Mouse (Mus musculus) small intestine, adult 2 months (tissue): Measurements from ENCODE around the gene Klhl22. TPM values are rescaled to one million over a fixed set of nuclear protein-coding genes. Genes with fewer than 3 reads are reported as not detected.
"Not testable (repeated sequence)": the region's sequence is repeated elsewhere in the genome, so short reads cannot be mapped to it uniquely, and the experiment has no call there.

ENCODE experiments used
- H3K27ac ChIP-seq: fragments of 200-500 bp; 2 replicates; pipeline ENCODE4 v1.5.1; 2012; ENCODE audit warnings: low read depth, low read length, control low read depth, inconsistent platforms; ENCODE audit not compliant: insufficient read depth
- H3K27me3 ChIP-seq: fragments of 200-500 bp; 2 replicates; pipeline ENCODE4 v1.6.1; 2012; ENCODE audit warnings: mild to moderate bottlenecking, moderate library complexity, low read length, inconsistent platforms; ENCODE audit not compliant: control insufficient read depth, insufficient read depth
- H3K36me3 ChIP-seq: fragments of 200-500 bp; 2 replicates; pipeline ENCODE4 v1.6.1; 2012; ENCODE audit warnings: mild to moderate bottlenecking, low read length, control low read depth, inconsistent platforms; ENCODE audit not compliant: control insufficient read depth, insufficient read depth
- H3K4me1 ChIP-seq: fragments of 200-500 bp; 2 replicates; pipeline ENCODE4 v1.6.1; 2012; ENCODE audit warnings: low read length, inconsistent platforms, mixed read lengths; ENCODE audit not compliant: control insufficient read depth, insufficient read depth, insufficient read length
- H3K4me3 ChIP-seq: fragments of 200-500 bp; 2 replicates; pipeline ENCODE4 v1.5.1; 2012; ENCODE audit warnings: low read depth, mild to moderate bottlenecking, control low read depth, inconsistent platforms, low read length, moderate library complexity
- CTCF ChIP-seq: fragments of 200-500 bp; IDR thresholded peaks from 2 replicates; pipeline ENCODE4 v1.5.1; 2012; ENCODE audit warnings: low read depth, mild to moderate bottlenecking, control low read depth, inconsistent platforms, low read length, moderate library complexity, mixed read lengths; ENCODE audit not compliant: insufficient replicate concordance, insufficient read length; ENCODE audit errors: extremely low read depth
- POLR2A ChIP-seq: fragments of 200-500 bp; IDR thresholded peaks from 2 replicates; pipeline ENCODE4 v1.6.1; 2012; ENCODE audit warnings: low read depth, mild to moderate bottlenecking, control low read depth, inconsistent platforms, low read length, moderate library complexity
- WGBS: fragments of 180-500 bp; shearing (Covaris S2); methylation state at CpG from one replicate; pipeline ENCODE4 v1.1.7; 2018; 5-methylcytosine and 5-hydroxymethylcytosine counted together
- polyA plus RNA-seq: library from polyadenylated mRNA; depleted of rRNA; stranded (reverse); fragments of >200 nt; gene quantifications from 2 replicates; pipeline ENCODE4 v1.2.3, GENCODE M21; 2012

Gene Klhl22
- polyA plus RNA-seq, 1 experiment: 60.9 TPM

DNA sequence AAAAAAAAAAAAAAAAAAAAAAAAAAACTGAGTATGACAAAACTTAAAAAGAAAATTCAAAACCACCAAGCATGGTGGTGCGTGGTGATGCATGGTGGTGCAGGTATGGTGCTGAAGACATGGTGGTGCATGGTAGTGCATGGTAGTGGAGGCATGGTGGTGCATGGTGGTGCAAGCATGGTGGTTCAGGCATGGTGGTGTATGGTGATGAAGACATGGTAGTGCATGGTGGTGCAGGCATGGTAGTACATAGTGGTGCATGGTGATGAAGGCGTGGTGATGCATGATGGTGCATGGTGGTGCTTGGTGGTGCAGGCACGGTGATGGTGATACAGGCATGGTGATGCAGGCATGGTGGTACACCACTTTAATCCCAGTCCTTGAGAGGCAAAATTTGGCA is 35.0 kb upstream of the Klhl22 start:
- peaks cover 6% of the 10 kb centered on the region; the same call in 1 of the 2 replicates for H3K4me1 ChIP-seq
- 97% methylated on average over 3 of the region's 3 CpGs for WGBS
- no peak overlapping the region for H3K4me3 ChIP-seq
- TF ChIP-seq CTCF: no peak
- no peak for TF ChIP-seq POLR2A
- H3K27me3 ChIP-seq: no peaks in the 10 kb centered on the region
- peaks cover 1% of the 10 kb centered on the region; the same call in 1 of the 2 replicates for H3K36me3 ChIP-seq
- H3K27ac ChIP-seq: no peak overlapping the region

DNA sequence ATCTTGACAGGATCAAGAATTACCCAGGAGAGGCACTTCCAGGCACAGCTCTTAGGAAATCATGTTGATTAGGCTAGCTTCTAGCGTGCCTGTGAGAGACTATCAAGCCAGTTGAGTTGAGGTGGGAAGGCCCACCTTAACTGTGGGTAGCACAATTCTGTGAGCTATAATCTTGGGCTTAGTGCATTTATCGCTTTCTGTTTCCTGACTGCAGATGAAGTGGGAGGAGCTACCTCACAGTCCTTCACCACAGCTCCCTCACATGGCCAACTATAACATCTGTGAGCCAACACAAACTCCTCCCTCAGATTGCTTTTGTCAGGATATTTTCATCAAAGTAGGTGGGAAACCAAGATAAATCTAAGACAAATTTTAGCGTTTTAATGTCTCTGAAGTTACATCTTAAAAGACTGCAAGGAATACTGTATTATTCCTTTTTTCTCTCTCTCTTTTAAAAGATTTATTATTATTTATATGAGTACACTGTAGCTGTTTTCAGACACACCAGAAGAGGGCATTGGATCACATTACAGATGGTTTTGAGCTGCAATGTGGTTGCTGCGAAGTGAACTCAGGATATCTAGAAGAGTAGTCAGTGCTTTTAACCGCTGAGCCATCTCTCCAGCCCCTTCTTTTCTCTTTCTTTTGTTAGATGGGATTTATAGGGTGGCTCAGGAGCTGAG is 32.1 kb upstream of the Klhl22 start:
- no peak for TF ChIP-seq CTCF
- TF ChIP-seq POLR2A: no peak
- Histone ChIP-seq H3K27me3 (no peaks in the 10 kb centered on the region), H3K4me3 (no peak overlapping the region), H3K4me1 (no peaks in the 10 kb centered on the region), H3K27ac (no peak overlapping the region), H3K36me3 (no peaks in the 10 kb centered on the region)
- 12% methylated on average over 5 of the region's 5 CpGs for WGBS

DNA sequence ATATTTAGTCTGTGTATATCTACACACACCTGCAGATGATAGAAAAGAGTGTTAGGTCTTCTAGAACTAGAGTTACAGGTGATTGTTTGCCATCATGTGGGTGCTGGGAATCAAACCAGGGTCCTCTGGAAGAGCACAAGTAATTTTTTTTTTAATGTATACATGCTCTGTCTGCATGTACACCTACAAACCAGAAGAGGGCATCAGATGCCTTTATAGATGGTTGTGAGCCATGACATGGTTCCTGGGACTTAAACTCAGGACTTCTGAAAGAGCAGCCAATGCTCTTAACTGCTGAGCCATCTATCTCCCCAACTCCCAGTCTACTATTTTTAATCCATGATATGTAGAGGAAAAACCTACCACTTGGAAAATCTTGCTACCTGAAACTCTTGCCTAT is 29.4 kb upstream of the Klhl22 start:
- Histone ChIP-seq H3K36me3 (no peaks in the 10 kb centered on the region), H3K27me3 (peaks cover 8% of the 10 kb centered on the region), H3K27ac (no peak overlapping the region), H3K4me1 (no peaks in the 10 kb centered on the region), H3K4me3 (no peak overlapping the region)
- TF ChIP-seq CTCF (no peak), POLR2A (no peak)

DNA sequence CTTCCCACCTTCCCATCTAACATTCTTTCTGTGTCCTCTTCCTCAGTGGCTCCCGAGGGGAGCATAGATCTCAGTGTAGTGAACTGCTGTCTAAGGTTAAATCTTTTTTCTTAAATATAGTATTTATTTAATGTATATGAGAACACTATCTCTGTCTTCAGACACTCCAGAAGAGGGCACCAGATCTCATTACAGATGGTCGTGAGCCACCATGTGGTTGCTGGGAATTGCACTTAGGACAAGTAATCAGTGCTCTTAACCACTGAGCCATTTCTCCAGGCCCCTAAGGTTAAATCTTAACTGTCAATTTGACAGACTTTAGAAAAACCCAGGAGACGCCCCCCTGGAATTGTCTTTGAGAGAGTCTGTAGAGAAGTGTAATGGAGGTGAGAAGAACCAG is 27.4 kb upstream of the Klhl22 start:
- Histone ChIP-seq H3K27me3 (peaks cover 8% of the 10 kb centered on the region), H3K36me3 (no peaks in the 10 kb centered on the region), H3K27ac (no peak overlapping the region), H3K4me3 (no peak overlapping the region), H3K4me1 (no peaks in the 10 kb centered on the region)
- WGBS: 32% methylated on average over 3 of the region's 3 CpGs
- TF ChIP-seq CTCF (no peak), POLR2A (no peak)

DNA sequence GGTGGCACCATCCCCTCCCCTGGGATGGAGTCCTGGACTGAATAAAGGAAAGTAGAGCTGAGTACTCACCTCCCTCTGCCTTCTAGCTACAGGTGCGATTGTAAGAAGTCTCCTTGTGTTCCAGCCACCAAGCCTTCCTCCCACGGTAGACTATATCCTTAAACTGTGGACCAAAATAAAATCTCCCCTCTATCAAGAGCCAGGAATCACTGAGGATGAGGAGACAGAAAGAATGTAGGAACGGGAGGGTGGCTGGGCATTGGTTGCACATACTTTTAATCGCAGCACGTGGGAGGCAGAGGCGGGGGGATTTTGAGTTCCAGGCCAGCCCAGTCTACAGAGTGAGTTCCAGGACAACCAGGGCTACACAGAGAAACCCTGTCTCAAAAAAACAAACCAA is 27.0 kb upstream of the Klhl22 start:
- Histone ChIP-seq H3K4me3 (no peak overlapping the region), H3K4me1 (no peaks in the 10 kb centered on the region), H3K27ac (no peak overlapping the region), H3K27me3 (peaks cover 8% of the 10 kb centered on the region), H3K36me3 (no peaks in the 10 kb centered on the region)
- TF ChIP-seq POLR2A (no peak), CTCF (no peak)
- 74% methylated on average over 6 of the region's 6 CpGs for WGBS

DNA sequence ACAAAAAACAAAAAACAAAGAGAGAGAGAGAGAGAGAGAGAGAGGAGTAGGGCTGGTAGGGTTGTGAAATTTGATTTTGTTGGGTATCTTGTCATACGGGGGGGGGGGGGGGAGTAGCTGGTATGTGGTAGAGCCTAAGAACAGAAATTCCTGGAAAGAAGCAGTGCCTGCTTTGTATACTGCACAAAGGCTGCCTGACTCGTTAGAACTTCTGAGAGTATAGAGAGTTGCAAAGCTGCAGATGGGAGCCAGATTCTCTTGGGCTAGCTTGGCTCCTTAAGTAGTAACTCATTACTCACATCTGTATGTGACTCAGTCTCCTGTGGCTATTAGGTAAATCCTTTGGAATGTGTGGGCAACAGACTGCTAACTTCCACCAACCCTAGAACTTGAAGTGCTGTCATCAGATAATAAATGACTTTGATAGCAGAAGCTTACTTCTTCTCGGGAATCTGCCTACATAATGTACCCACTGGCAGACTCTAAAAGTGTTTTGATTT is 26.5 kb upstream of the Klhl22 start, which contains the start of gene Med15:
Med15 (minus strand) TSS at position 51 of the 500 bp plus-strand sequence.
- 41% methylated on average over 3 of the region's 3 CpGs for WGBS
- TF ChIP-seq POLR2A: no peak
- TF ChIP-seq CTCF: no peak
- no peaks in the 10 kb centered on the region for H3K36me3 ChIP-seq
- H3K27ac ChIP-seq: no peak within 1 kb of the TSS
- no peaks in the 10 kb centered on the region for H3K4me1 ChIP-seq
- no peak within 1 kb of the TSS for H3K4me3 ChIP-seq
- H3K27me3 ChIP-seq: peaks cover 8% of the 10 kb centered on the region

DNA sequence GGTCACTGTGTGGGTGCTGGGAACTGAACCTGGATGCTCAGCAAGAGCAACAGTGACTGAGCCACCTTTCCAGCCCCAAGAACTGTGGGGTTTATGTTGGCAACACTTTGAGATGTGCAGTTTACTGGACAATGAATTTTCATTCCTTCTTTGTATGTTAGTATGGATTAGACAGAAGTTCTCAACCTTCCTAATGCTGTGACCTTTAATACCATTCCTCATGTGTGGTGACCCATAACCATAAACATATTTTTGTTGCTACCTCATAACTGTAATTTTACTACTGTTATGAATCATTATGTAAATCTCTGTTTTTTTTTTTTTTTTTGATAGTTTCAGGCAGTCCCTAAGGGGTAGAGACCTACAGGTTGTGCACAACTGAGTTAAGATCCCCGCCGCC is 25.8 kb upstream of the Klhl22 start:
- WGBS: 54% methylated on average over 2 of the region's 2 CpGs

DNA sequence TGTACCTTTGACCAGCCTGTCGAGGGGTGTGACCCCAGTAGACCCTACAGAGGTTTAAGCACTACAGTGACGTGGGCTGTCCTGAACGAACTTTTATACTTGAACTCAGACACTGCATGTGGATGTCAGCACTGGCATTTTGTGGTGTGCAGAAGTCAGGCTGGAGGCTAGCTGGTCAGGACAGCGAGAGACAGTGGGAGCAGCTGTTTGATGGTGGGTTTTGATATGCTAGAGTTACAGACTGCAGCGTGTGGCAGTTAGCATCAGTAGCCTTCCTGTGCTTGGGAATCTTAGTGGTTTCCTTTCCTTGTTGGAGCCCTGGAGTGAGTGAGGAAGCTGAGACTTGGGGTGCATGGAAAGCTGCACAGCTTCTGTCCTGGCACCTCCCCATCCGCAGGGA is 24.5 kb upstream of the Klhl22 start:
- H3K4me3 ChIP-seq, H3K4me1 ChIP-seq, H3K27ac ChIP-seq, H3K36me3 ChIP-seq, H3K27me3 ChIP-seq: not testable (repeated sequence)
- WGBS: 90% methylated on average over 6 of the region's 6 CpGs

More for the DNA sequence above, 25.8 kb upstream of the Klhl22 start:
- H3K27ac ChIP-seq: no peak overlapping the region
- no peaks in the 10 kb centered on the region for H3K4me1 ChIP-seq
- H3K36me3 ChIP-seq: no peaks in the 10 kb centered on the region
- H3K27me3 ChIP-seq: peaks cover 8% of the 10 kb centered on the region
- TF ChIP-seq POLR2A: no peak
- TF ChIP-seq CTCF: no peak
- no peak overlapping the region for H3K4me3 ChIP-seq
